Mouse (Mus musculus) left cerebral cortex, adult 8-10 months (tissue): ENCODE data around the gene Pitpnm2. TPM values are rescaled to one million over a fixed set of nuclear protein-coding genes. Genes with fewer than 3 reads are reported as not detected.
A peak's percentile ranks its signal among the peaks of the same experiment; 100 is the strongest.

Experiments used
- DNase-seq, 2 experiments: peaks; one replicate each; pipeline ENCODE4 v3.0.0; 2022; ENCODE audit warnings: low spot score in 2 of 2
- total RNA-seq, 4 experiments: library from RNA; stranded (reverse); gene quantifications; 2 replicates each; pipeline ENCODE4 v1.2.4; 2022

Pitpnm2 gene
- total RNA-seq, 4 experiments from 2014 or later: 235 to 257 (median 249) TPM

DNA sequence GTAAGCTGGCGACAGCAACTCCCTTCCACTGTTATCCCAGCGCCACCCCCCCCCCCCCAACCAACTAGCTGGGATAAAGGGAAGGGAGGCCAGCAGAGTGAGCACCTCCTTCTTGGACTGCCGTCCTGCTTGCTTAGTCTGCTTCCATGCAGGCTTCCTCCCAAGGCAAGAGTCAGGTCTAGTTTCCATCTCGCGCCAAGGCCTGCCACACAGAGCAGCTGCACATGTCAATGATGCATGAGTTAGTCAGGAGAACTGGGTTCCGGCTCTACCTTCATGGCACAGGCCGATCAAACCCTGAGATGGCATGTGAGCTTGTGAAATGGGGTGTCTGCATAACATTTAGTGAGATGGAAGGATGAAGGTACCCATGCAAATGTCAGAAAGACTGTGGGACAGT is 66.9 kb downstream of the Pitpnm2 start:
- no peak for DNase-seq

DNA sequence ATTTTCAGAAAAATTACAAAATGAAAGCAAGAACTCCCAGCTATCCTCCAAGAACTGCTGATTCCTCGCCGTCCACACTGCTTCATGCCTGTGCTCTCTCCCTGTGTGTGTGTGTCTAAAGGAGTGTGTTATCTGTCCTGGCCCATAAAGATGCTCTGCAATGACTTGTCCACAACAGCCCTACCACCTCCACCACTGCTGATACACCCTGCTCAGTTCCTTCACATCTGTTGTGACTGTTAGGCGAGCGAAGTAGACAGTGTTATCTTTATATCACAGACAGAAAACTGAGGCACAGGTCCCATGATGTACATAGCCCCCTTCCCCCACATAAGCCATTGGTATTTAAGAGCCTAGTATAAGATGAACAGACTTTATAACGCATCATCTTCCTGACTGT is 67.5 kb downstream of the Pitpnm2 start:
- DNase-seq: no peak

DNA sequence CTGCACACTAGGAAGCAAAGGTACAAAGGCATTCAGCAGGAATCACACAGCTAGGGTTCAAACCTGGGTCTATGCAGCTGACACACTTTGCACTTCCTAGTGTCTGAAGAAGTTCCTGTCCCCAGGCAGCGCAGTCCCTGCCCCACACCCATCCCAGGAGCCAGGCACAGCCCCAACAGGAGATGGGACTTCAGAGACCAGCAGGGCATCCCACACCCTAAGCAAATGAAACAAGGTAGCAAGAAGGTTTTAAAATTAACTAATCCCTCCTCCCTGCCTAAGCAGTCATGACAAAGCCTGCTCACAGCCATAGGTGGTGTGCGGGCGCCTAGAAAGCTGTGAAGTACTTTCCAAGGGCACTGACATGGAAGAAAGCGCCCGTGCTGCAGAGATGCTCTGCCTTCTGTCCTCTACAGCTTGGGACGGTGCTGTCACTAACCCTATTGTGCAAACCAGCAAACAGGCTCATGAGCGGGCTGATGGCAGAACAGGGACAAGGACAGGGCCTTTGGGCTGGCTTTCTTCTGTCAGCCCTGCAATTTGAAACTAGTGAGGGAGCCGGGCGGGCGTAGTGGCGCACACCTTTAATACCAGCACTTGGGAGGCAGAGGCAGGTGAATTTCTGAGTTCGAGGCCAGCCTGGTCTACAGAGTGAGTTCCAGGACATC is 68.9 kb downstream of the Pitpnm2 start:
- no peak for DNase-seq

DNA sequence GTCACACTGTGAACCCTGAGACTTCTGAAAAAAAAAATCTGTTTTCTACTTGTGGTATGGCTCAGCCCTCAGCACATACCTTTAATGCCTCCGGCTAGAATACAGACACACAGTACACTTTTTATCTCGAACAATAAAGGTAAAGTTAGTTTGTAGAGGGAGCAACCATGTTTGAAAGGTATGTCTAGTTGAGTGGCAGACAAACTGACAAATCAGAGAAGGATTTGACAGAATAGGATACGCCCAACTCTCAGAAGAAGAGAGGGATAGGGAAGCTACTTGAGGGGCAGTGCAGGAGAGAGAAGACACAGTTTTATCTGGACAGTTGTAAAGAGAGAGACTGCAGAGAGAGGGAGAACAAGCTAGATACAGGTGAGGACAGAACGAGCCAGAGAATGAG is 70.1 kb downstream of the Pitpnm2 start:
- no peak for DNase-seq

DNA sequence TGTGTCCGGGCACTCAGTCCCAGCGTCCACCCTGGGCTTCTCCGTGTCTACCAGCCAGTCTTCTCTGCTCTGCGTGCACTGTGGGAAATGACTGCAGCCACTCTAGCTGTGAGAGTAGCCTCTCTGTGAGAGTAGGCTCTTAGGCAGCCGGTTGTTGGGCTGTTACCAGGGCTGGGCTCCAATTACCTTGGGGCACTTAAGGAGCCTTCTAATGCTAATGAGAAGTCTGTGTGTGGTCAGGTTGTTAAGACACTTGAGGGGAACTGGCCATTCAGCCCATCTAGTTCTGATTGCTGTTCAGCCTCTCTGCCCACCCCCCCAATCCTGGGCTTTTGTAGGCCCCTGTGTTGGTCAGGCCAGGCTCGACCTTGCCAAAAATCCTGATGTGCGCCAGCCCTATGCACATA is 72.8 kb downstream of the Pitpnm2 start:
- DNase-seq: no peak

DNA sequence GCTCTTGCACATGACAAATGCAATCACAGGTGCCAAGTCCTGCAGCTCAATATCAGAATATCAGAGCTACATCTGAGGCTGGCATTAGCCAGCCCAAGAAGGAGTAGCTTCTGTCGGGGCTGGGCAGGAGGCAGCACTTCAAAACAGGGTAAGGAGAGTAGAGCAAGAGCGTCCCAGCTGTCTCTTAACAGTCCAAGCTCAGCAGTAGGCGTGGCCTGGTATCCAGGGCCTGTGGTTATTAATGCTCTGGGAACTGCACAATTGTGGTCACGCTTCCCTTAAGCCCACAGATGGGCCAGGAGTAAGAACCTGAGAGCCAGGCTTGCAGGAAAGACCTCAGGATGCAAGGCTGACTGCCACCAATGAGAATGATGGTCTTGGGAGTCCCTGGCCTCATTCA is 74.4 kb downstream of the Pitpnm2 start:
- no peak for DNase-seq

DNA sequence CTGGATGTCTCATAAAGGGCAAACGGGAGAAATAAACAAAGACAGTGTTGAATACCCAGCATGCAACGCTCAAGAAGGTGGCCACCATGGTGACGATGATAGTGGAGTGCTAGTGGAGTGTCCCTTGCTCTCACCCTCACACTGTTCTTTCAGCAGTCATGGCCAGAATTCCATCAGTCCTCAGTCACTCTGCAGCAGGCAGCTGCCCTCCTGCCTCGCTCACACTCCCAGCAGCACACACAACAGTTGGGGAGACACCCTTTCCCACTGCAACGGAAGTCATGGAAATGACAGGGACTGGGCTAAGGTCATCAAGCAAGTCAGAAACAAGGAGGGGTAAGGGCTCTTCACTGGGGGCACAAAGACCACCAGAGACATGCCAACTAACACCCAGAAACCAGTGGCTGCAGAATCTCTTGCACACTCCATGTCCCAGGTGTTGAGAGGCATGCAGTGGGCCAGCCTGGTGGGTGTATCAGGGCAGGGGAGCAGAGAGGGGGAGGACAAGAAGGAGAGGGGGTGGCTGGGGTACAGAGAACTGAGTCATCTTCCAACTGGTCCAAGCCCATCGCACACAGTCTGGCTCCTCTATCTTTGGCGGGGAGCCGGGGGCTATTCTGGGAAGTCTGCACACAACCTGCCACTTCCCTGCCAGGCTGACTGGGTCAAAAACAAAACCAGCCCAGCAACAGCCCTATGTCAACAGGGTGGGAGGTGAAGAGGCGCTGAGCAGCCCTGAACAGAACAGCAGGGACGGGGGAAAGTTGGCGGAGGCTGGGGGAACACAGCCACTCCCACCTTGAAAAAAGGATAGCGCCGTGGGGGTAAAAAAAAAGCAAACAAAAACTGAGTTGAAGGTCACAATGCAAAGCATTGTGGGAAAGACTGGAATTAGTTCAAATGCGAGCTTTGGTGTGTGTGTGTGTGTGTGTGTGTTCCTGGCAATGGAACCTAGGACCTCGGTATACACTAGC is 76.3 kb downstream of the Pitpnm2 start:
- DNase-seq: peak; percentile 61 to 90

DNA sequence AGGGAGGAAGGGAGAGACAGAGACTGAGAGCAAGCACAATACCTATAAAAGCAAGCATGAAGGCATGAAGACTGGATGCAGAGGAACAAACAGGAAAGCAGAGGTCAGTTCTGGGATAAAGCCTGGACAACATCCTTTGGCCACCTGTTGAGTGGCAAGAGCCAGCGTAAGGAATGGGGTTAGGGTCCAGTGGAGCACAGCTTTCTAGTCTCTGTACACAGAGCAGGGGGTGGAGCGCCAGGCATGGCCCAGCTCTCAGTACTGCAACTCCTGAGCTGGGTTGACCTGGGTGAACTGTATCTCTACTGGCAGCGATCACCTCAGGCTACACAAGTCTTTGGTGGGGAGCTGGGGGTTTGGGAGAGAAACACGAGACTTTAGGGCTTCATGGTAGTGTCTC is 77.3 kb downstream of the Pitpnm2 start:
- DNase-seq: no peak

DNA sequence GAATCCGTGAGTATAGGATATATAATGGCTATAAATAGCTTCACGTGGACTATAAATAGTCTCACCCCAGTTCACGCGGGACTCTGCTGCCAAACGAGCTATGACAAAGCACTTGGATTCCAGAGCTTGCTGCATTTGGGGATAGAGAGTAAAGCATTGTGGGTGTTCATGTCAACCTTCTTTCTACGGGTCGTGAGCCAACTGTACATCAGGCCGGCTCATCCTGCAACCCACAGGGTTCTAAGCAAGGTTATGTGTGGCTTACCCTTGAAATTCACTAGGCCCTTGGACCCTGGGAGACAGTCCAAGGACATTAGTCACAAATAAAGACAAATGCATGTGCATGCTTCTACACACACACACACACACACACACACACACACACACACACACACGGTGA is 77.8 kb downstream of the Pitpnm2 start:
- DNase-seq: no peak

DNA sequence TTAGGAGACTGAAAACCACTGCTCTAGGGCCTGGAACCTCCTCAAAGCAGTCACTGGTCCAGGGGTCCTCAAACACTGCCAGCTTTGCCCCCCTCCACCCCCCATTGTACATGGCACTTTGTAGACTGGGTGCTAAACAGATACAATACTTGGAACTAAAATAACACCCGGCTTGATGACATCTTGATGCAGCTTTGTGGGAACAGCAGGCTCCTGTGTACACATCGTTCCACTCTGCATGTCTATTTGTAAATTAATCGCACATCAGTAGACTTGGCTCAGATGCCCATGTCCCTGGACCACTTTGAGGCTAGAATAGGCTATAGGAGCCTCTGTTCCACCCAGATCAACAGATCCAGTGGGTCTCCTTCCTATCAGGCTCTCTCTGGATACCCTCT is 80.3 kb downstream of the Pitpnm2 start:
- DNase-seq: no peak

DNA sequence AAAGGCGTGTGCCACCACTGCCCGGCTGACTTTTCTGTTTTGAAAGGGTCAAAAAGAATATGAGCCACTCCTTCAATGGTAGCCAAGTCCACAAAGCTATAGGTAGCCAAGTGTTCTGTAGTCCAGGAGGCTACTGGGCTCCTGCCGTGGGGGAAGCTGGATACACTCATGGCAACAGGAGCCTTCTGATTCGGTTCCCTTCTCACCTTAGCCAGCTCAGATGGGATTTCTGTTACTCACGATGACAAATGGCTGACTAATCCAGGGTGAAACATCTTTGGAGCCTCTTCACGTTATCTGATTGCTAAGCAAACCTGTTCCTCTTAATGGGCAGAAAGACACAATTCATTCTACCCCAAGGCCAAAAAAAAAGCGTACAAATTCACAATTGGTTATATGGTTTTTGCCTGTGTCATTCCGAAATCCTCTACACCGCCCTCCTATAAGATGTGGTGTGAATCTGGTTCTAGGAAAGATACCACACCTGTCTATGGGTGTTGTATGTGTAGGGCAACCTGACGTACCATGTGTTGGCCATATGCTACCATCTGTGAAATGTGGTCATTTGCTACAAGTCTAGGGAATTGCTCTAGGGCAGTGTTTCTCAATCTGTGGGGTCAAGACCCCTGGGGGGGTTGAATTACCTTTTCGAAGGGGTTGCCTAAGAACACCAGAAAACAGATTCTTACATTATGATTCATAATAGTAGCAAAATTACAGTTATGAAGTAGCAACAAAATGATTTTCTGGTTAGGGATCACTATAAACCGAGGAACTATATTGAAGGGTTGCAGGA is 80.9 kb downstream of the Pitpnm2 start:
- no peak for DNase-seq

DNA sequence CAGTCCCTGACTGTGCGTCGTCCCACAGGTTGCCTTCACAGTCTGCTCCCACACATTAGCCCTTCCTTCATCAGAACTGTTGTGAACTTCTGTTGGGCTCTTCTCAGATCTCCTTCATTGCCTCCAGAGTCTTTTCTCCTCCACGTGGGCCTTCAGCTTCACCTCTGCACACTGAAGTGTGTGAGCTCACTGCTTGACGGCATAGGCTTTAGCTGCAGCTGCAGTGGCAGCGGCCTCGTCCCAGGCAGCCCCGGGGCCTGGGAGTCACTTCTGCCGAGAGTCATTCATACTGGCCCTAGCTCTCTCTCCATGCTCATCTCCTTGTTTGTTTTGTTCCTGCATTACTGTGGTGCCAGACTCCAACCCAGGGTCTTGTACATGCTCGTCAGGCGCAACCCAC is 81.9 kb downstream of the Pitpnm2 start:
- no peak for DNase-seq

DNA sequence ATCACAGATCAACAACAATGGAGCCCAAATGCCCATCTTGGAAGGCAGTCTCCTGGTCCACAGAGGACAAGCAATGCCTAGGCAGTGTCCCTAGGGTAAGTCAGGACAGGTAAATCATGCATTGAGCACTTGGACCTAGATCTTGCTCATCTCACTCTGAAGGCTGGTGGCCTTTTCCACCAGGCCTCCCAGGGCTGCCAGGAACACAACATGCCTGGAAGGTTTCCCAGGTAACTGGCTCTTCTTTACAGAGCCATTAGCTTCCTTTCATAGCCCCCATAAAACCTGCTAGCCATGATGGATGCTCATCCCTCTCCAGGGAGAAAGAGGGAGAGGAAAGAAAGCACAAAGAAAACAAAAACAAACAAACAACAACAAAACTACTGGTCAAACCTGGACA is 82.8 kb downstream of the Pitpnm2 start:
- no peak for DNase-seq

DNA sequence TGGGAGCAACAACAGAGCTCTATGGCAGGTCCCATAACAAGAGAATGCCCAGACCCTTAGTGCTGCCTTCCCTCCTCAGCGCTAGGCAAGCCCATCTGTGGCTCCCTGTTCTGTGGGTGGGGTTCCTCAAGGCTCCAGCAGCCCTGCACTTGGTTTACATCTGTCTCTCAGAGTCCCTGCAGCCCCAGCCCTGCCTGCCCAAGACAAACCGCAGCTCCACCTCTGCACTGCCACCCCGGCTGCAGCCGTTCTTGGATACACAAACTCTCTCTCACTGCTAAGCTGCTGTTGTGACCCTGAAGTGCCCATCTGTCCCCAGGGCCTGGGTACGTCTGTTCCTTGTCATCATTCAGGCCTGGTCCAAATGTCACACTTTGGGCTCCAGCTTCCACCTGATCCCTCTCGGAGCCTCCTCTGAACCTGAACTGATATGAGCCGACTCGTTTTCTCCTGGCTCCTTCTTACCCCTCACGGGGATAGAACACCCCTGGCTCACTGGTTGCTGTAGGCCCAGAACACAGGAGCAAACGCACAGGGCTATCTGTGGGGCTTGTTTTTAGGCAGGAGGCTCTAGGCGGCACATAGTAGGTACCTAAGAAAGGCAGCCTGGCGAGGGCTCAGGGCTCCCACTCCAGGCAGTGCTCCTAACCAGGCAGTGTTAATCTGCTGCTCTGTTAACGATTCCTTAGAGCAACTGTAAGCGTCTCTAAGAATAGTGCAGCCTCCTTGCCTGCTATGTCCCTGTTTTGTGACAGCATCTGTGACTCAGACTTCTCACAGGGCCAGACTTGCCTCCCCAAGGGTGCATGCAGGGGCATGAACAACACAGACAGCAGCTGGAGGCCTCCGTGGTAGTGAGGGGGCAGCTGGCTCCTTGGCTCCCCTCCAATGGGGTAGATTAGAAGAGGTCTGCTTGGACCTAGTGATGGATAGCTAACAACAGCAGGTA is 83.7 kb downstream of the Pitpnm2 start:
- DNase-seq: peak in 1 of 2 experiments; percentile 82

DNA sequence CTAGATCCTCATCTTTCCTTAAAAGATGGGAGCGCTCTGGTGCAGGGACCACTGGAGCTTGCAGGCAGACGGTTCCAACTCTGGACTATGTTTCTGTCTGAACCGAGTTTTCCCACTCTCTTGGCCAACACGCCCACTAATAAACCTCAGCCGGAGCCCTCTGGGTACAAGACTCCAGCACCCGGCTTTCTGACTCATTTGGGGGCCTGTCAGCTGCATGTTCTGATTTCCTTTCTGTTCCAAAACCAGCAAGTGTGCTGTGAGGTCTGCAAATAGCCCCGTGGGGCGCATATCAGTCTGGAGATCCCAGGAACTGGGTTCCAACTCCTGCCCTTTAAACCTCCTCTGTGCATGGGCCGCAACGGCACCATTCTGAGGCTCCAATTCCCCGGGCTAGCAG is 86.1 kb downstream of the Pitpnm2 start:
- no peak for DNase-seq

DNA sequence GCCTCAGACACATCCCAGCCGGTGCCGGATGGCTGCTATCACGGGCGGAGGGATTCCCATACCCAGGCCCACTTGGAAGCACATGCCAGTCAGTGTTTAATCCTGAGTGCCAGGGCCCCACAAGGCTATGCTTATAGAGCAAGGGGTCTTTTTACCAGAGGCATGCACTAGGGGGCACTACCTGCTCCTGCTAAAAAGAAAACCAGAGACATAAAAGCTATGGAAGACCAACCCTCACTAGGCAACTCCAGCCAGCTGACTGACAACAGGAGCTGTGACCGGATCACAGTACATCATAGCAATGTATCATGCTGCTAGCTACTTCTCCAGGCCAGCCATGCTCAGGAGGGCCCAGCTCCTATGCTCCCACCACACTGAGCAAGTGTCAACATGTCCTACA is 87.0 kb downstream of the Pitpnm2 start:
- DNase-seq: no peak

DNA sequence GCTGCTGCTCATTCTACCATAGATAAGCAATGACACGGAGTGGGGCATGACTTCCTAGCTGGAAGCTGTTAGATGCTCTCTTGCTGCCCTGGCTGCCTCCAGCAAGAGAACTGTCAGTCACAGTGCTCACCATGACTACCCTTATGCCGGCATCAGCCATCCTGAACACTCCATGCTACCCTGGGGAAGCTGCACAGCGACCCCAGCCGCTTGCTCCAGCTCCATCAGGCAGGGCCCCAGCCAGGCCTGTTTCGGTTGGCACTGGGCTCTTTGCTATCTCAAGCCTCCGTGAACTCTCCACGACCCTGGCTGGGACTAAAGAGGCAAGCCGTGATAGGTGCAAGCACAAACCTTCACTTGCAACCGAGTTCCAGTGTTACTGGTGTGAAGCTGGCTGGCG is 87.7 kb downstream of the Pitpnm2 start:
- no peak for DNase-seq

DNA sequence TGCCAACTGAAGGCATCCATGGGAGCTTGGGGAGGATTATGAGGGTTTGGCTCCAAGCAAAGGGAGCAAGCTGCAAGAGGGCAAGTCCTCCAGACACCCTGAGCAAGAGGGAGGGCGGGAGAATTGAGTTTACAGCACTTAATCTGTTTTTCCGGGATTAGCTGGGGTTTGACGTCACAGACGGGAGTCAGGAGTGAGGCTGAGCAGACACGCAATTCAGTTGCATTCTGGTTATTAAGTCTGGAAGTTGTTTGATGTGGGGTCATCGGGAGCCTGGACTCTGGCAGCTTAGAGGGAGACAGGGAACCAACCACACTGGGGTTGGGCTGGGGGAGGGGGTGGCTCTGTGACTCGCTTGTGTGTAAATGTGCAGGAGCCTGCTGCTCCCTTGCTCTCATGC is 90.1 kb downstream of the Pitpnm2 start:
- no peak for DNase-seq

DNA sequence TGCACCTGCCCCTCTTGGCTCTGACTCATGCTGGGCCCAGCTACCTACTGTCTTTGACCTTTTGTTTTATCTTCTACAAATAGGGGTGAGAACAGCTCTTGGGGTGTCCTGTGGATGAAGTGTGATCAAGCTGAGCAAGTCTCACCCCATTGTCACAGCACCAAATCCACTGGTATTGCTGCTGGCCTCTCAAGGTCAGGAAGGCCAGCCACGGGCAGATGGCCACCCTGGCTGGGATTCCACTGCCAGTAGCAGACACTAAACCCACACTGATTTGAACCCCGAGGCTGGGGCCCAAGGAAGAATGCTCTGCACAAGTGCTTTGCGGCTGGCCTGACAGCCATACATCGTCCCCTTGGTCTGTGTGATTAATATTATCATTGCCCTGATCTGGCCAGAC is 91.3 kb downstream of the Pitpnm2 start:
- no peak for DNase-seq

DNA sequence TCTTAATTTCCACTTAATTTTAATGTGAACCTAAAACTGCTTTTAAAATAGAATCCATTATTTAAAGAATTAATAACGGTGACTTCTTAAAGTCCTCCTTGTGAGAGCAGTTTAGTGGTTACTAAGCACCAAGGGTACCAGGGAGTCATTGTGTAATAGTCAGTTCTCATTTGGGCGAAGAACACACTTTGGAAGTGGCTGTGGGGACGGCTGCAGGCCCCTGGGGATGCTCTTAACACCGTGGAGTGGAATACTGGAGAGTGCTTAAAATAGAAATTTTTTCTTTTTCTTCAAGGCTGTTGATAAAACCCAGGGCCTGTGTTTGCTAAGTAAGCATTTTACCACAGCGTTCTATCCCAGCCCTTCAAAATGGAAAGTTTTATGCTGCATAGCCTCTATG is 93.6 kb downstream of the Pitpnm2 start:
- no peak for DNase-seq

DNA sequence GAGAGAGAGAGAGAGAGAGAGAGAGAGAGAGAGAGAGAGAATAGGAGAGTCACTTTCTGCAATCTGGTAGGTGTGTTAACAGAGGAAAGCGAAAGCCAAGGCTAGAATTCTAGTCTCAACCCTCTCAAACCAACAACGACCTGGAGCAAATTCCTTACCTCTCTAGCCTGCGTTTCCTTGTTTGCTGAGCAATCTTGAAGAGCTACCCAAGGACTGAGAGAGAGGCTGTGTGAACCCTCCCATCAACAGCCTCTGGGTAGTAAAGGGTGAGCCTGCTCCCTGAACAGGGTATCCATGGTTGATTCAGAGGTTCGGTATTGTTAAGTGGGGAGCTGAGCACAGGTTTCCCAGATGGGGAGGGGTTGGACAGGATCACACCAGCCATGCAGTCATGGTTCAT is 96.8 kb downstream of the Pitpnm2 start:
- DNase-seq: no peak
